Comparison of ENCODE assay signal across 6 mouse cellular contexts in the genomic region with DNA sequence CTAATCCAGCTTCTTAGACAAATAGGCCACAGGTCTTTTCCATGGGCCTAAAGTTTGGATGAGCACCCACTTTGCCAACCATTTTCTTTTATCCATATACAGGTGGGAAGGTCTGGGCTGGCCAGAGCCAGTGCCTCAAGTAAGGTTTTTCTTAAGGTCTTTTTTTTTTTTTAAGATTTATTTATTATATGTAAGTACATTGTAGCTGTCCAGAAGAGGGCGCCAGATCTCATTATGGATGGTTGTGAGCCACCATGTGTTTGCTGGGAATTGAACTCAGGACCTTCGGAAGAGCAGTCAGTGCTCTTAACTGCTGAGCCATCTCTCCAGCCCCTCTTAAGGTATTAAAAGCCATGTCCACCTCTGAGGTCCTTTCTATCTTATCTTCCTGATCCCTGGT. TPM values are rescaled to one million over a fixed set of nuclear protein-coding genes. Genes with fewer than 3 reads are reported as not detected.
A peak's percentile ranks its signal among the peaks of the same experiment; 100 is the strongest.
DNase-seq lines count a peak whose midpoint lies in the region; ATAC-seq and TF ChIP-seq lines count a peak whose summit lies in the region.
"Not testable (repeated sequence)": the region's sequence is repeated elsewhere in the genome, so short reads cannot be mapped to it uniquely, and the experiment has no call there.

No protein-coding gene starts in this region.

- not testable (repeated sequence) for H3K4me2 ChIP-seq in kidney, postnatal 0 days (ENCODE audit: low read length); lung, postnatal 0 days (replicated peaks; ENCODE audit: low read depth, low read length)

- H3K9me3 ChIP-seq in kidney, postnatal 0 days (replicated peaks; ENCODE audit: low read length); lung, postnatal 0 days (ENCODE audit: low read length): not testable (repeated sequence)

- H3K9ac ChIP-seq in kidney, postnatal 0 days (ENCODE audit: low read depth, low read length); lung, postnatal 0 days (replicated peaks; ENCODE audit: low read depth): not testable (repeated sequence)

- H3K4me1 ChIP-seq in kidney, postnatal 0 days (replicated peaks; ENCODE audit: insufficient read depth, low read length): not testable (repeated sequence)
- peaks cover 13% of the 10 kb centered on the region for H3K4me1 ChIP-seq in lung, postnatal 0 days (ENCODE audit: insufficient read depth, low read depth, low read length)
- H3K4me1 ChIP-seq in thymus, adult 2 months (replicated peaks; ENCODE audit: control insufficient read depth, insufficient read depth, low read length): peaks cover 13% of the 10 kb centered on the region

- not testable (repeated sequence) for H3K4me3 ChIP-seq in kidney, postnatal 0 days (replicated peaks; ENCODE audit: low read depth, low read length); lung, postnatal 0 days (ENCODE audit: low read depth, low read length); thymus, adult 2 months (ENCODE audit: control insufficient read depth, insufficient read depth, low read length)

- H3K36me3 ChIP-seq in kidney, postnatal 0 days (ENCODE audit: insufficient read depth, low read length); lung, postnatal 0 days (ENCODE audit: insufficient read depth, low read length); thymus, adult 2 months (ENCODE audit: control insufficient read depth, insufficient read depth, low read length): not testable (repeated sequence)

- not testable (repeated sequence) for TF ChIP-seq EP300 in lung, postnatal 0 days (IDR thresholded peaks at IDR 0.05)

- DNase-seq in CD4-positive, CD25-positive, alpha-beta regulatory T cell, adult 2 months (ENCODE audit: low read depth, low spot score): peak; percentile 65
- peak; percentile 34 for DNase-seq in NIH3T3 (ENCODE audit: low read depth)
- DNase-seq in c-Kit-positive CD71-positive TER-119-positive erythroid progenitor cells, embryonic 14.5 days (ENCODE audit: low spot score): peak; percentile 21
- DNase-seq in kidney, postnatal 0 days (ENCODE audit: low spot score); lung, postnatal 0 days (ENCODE audit: low spot score): not testable (repeated sequence)
- DNase-seq in thymus, adult 2 months: peak; percentile 22

- not testable (repeated sequence) for H3K27me3 ChIP-seq in kidney, postnatal 0 days (ENCODE audit: insufficient read depth, low read length); lung, postnatal 0 days (replicated peaks; ENCODE audit: insufficient read depth, low read length); thymus, adult 2 months (ENCODE audit: control insufficient read depth, insufficient read depth, low read length)

- 0 out of 2 replicates have a peak, but pooled peaks have one; percentile 15 for TF ChIP-seq CTCF in kidney, postnatal 0 days (IDR thresholded peaks at IDR 0.05; ENCODE audit: low read depth)
- peak; percentile 31 for TF ChIP-seq CTCF in lung, postnatal 0 days (IDR thresholded peaks at IDR 0.05)
- TF ChIP-seq CTCF in thymus, adult 2 months (IDR thresholded peaks at IDR 0.05; ENCODE audit: borderline replicate concordance, control insufficient read depth, extremely low read depth, insufficient read depth, low read length, poor library complexity): not testable (repeated sequence)

- 83% methylated on average over 2 of the region's 2 CpGs for WGBS in kidney, postnatal 0 days
- WGBS in lung, postnatal 0 days: 92% methylated on average over 2 of the region's 2 CpGs
- WGBS in thymus, adult 2 months: 94% methylated on average over 2 of the region's 2 CpGs

- ATAC-seq in kidney, postnatal 0 days (replicated peaks; ENCODE audit: low FRiP score, low read depth); lung, postnatal 0 days: not testable (repeated sequence)

- not testable (repeated sequence) for H3K27ac ChIP-seq in kidney, postnatal 0 days; lung, postnatal 0 days (ENCODE audit: low read length); thymus, adult 2 months (ENCODE audit: control insufficient read depth, insufficient read depth, low read length)

- TF ChIP-seq POLR2A in thymus, adult 2 months (IDR thresholded peaks at IDR 0.05; ENCODE audit: control insufficient read depth, extremely low read depth, insufficient read depth, low read length, poor library complexity): not testable (repeated sequence)

RNA-seq across cellular contexts. Expression of a gene that starts 6.0 kb away (rescaled TPM):
- 5.3 and 7.2 TPM in 2 replicates for polyA plus RNA-seq in kidney, postnatal 0 days (2015; fragmentation: Nextera tagmentation; extraction: Ambion mirVana)
- polyA plus RNA-seq in lung, postnatal 0 days (2015; fragmentation: Nextera tagmentation; extraction: Ambion mirVana): 23.2 and 31.4 TPM in 2 replicates
- 30.7 and 33.5 TPM in 2 replicates for polyA plus RNA-seq in thymus, adult 2 months (2012; rRNA removed)

RNA-seq across cellular contexts. Expression of a gene that starts 30.1 kb away (rescaled TPM):
- 36.4 and 37.4 TPM in 2 replicates for polyA plus RNA-seq in kidney, postnatal 0 days (2015; fragmentation: Nextera tagmentation; extraction: Ambion mirVana)
- polyA plus RNA-seq in lung, postnatal 0 days (2015; fragmentation: Nextera tagmentation; extraction: Ambion mirVana): 23.6 and 28.6 TPM in 2 replicates
- polyA plus RNA-seq in thymus, adult 2 months (2012; rRNA removed): 43.5 and 43.6 TPM in 2 replicates
